Mouse (Mus musculus) common myeloid progenitor, adult 5-6 weeks (primary cell): ENCODE results near the gene Ddr1. TPM values are rescaled to one million over a fixed set of nuclear protein-coding genes. Genes with fewer than 3 reads are reported as not detected.

Source experiments
- ATAC-seq: replicated peaks from 2 replicates; pipeline ENCODE4 v1.8.0; 2016; ENCODE audit warnings: low read depth, mild to moderate bottlenecking, moderate TSS enrichment, inconsistent platforms; ENCODE audit not compliant: poor library complexity, severe bottlenecking
- total RNA-seq: library from RNA; stranded (forward); fragments of 200-1000, 187-1606 nt; gene quantifications from 2 replicates; pipeline ENCODE4 v1.2.3, GENCODE M21; 2017

Gene Ddr1
- total RNA-seq, 1 experiment from 2014 or later = not detected

- no peak for ATAC-seq
Measured at GRCm38 (mm10) chr17:35643609-35644236, 60.7 kb downstream of the Ddr1 start, which contains the start of gene Mucl3. Mucl3 (minus strand) TSS chr17:35643695.

GRCm38 (mm10) chr17:35639352-35639751 is 65.1 kb downstream of the Ddr1 start:
- ATAC-seq = no peak

GRCm38 (mm10) chr17:35638475-35639190 is 65.8 kb downstream of the Ddr1 start:
- ATAC-seq = no peak; the same call in 1 of the 2 replicates

GRCm38 (mm10) chr17:35636363-35636762 is 68.1 kb downstream of the Ddr1 start:
- no peak for ATAC-seq

GRCm38 (mm10) chr17:35635699-35636111 is 68.7 kb downstream of the Ddr1 start:
- peak; percentile 79 for ATAC-seq

GRCm38 (mm10) chr17:35635202-35635601 is 69.2 kb downstream of the Ddr1 start:
- ATAC-seq = no peak

GRCm38 (mm10) chr17:35633992-35634391 is 70.4 kb downstream of the Ddr1 start:
- no peak for ATAC-seq

Other genes starting within 250 kb of the Ddr1 start
- 0.37 TPM in 1 of 2 replicates, not detected in the other for gene H2-Q10, start 234.5 kb downstream of the Ddr1 start, total RNA-seq
- not detected in 2 replicates for gene Pou5f1, start 198.6 kb downstream of the Ddr1 start, total RNA-seq
- 10.5 and 10.9 TPM in 2 replicates for gene Tcf19, start 187.8 kb downstream of the Ddr1 start, total RNA-seq
- 9.5 and 11.2 TPM in 2 replicates for gene Cchcr1, start 187.5 kb downstream of the Ddr1 start, total RNA-seq
- gene Psors1c2, start 171.4 kb downstream of the Ddr1 start, total RNA-seq = not detected in 2 replicates
- gene Cdsn, start 152.5 kb downstream of the Ddr1 start, total RNA-seq = not detected in 2 replicates
- gene 2300002M23Rik, start 137.2 kb downstream of the Ddr1 start, total RNA-seq = not detected in 2 replicates
- gene Sfta2, start 103.1 kb downstream of the Ddr1 start, total RNA-seq = not detected in 2 replicates
- gene Gm9573, start 78.0 kb downstream of the Ddr1 start, total RNA-seq = not detected in 2 replicates
- gene Mucl3, start 60.9 kb downstream of the Ddr1 start, total RNA-seq = not detected in 2 replicates
- gene Vars2, start 37.0 kb downstream of the Ddr1 start, total RNA-seq = 13.2 and 44.4 TPM in 2 replicates
- 16.5 and 23.3 TPM in 2 replicates for gene Gtf2h4, start 30.9 kb downstream of the Ddr1 start, total RNA-seq
- 66.9 and 67.4 TPM in 2 replicates for gene Ier3, start 117.1 kb upstream of the Ddr1 start, total RNA-seq
- gene Flot1, start 118.6 kb upstream of the Ddr1 start, total RNA-seq = 62.8 and 68.5 TPM in 2 replicates
- gene Tubb5, start 133.7 kb upstream of the Ddr1 start, total RNA-seq = 922 and 1,068 TPM in 2 replicates
- gene Mdc1, start 136.9 kb upstream of the Ddr1 start, total RNA-seq = 27.0 and 39.0 TPM in 2 replicates
- 55.1 and 58.3 TPM in 2 replicates for gene Nrm, start 156.7 kb upstream of the Ddr1 start, total RNA-seq
- gene Ppp1r18, start 161.0 kb upstream of the Ddr1 start, total RNA-seq = 11.3 and 24.0 TPM in 2 replicates
- 42.3 and 52.4 TPM in 2 replicates for gene Dhx16, start 175.2 kb upstream of the Ddr1 start, total RNA-seq
- gene 2310061I04Rik, start 192.8 kb upstream of the Ddr1 start, total RNA-seq = 6.3 and 10.9 TPM in 2 replicates
- gene Atat1, start 205.5 kb upstream of the Ddr1 start, total RNA-seq = 10.8 and 13.6 TPM in 2 replicates
- 52.4 and 66.3 TPM in 2 replicates for gene Mrps18b, start 211.8 kb upstream of the Ddr1 start, total RNA-seq
- 101 and 107 TPM in 2 replicates for gene Ppp1r10, start 211.8 kb upstream of the Ddr1 start, total RNA-seq